Mouse (Mus musculus): ENCODE data around the gene Kpna7. TPM values are rescaled to one million over a fixed set of nuclear protein-coding genes. Genes with fewer than 3 reads are reported as not detected.

The Kpna7 gene
- total RNA-seq, 2 experiments from 2014 or later, result not detected

DNA sequence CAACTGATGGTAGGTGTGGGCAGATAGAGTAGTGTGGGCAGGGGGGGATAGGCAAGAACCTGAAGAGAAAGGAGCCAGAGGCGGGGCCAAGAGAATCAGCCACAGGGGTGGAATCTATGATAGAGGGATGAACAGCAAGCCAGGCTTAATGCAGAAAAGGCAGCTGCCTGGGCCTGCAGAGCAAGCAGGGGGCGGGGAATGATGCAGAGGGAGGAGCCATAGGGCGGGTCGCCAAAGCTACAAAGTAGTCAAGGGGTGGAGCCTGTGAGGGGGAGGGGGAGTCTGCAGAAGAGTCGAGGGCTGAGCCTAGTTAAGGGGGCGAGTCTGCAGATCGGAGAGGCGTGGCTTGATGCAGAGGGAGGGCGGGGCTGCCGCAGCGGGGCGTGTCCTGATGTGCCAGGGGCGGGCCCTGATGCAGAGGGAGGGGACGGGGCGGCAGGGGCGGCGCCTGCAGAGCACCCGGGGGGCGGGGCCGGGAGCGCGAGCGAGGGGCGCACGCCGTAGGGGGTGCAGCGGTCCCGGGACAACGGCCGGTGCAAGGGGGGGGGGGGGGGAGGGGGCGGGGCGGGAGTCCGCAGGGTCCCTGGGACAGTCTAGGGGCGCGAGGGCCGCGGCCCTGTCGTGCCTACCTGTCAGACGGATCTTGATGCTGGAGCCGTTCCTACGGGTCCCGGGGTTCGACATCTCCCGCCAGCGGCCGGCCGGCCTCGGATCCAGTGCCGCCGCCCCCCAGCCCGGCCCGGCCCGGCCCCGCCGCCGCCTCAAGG lies 118.8 kb downstream of the Kpna7 start:
- DNase-seq (ENCODE audit: low spot score in 2 of 2), result peak; percentile 85 to 86

DNA sequence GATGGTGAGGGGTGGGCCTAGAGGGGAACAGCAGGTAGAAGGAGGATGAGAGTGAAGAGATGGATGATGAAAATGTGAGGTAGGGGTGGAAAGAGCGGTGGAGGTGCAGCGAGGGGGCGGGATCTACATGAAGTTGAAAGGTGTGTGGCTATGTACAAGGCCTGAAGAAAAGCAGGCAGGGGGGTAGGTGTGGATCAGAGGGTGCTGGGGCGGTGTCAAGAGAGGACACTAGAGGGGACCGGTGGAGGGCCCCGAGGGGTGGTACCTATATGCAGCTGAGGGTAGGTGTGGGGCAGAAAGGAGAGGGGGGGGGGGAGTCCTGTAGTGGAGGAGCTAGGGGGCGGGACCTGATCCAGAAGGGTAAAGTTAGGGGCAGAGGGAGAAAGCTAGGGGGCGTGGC lies 119.4 kb downstream of the Kpna7 start:
- DNase-seq (ENCODE audit: low spot score in 2 of 2), result no peak

DNA sequence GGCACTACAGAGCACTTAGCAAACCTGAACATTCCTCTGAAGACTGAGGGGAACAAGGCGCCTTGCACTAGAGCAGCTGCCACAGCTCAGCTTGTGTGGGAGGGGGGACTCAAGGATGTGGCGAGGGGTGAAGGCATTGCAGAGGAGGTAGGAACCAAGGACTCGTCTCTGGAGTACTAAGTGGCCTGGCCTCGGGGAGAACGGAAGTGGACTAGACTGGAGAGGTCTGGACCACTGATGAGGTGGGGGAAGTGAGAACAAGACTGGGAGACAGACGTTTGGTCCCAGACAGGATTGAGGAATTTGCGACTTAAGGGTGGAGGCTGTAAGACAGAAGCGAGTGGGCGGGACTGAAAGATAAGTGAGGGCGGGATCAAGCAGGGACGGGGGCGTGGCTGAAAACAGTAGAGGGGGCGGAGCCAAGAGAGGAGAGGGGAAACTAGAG lies 120.0 kb downstream of the Kpna7 start:
- DNase-seq (ENCODE audit: low spot score in 2 of 2), result peak; percentile 58 to 67

DNA sequence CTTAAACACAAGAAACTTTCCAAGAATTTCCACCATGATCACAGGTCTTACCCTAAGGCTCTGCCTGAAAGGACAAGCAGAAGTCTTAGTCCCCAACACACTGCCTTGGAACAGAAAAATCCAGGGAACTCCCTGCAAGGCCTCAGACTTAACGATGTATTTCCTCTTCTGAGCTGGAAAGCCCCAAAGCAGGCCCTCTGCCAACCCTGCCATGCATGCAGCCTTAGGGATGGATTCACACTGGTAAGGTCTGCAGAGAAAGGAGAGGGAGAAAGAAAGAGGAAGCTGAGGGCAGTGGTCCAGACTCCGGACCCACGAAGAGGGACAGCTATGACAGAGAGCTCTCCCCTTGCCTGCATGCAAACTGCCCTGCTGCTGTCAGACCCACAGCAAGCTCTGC lies 120.4 kb downstream of the Kpna7 start:
- no peak for DNase-seq (ENCODE audit: low spot score in 2 of 2)

DNA sequence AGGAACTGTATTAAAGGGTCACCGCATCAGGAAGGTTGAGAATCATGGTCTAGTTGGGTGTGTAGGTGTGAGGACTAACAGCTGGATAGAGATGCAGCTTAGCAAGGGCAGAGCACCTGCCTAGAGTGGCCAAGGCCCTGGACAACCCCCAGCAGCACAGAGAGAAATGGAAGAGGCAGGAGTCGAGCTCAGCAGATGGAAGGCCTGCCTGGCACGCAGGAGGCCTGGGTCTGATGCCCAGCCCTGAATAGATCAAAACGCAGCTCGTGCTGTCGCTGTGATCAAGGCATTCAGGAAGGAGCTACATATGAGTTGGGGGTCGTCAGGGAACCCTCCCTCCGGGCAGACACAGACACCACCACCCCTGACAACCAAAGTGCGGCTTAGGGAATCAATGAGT lies 125.6 kb downstream of the Kpna7 start:
- no peak for DNase-seq (ENCODE audit: low spot score in 2 of 2)

DNA sequence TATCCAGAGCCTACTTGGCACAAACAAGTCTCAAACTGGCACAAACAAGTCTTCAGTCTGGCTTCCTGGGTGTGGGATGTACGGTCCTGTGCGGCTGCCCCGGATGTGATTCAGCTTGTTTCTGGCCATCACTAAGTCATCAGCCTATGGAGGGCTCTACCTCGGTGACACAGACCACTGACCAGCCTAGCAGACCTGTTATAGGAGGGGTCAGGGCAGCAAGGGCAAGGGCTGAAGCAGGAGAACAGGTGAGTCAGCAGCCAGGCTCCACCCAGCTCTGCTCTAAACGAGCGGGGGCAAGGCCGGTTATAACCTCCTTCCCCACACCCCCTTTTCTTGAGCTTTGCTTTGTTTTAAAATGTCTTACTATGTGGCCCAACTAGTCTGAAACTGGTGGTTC lies 129.4 kb downstream of the Kpna7 start:
- DNase-seq (ENCODE audit: low spot score in 2 of 2), result no peak

DNA sequence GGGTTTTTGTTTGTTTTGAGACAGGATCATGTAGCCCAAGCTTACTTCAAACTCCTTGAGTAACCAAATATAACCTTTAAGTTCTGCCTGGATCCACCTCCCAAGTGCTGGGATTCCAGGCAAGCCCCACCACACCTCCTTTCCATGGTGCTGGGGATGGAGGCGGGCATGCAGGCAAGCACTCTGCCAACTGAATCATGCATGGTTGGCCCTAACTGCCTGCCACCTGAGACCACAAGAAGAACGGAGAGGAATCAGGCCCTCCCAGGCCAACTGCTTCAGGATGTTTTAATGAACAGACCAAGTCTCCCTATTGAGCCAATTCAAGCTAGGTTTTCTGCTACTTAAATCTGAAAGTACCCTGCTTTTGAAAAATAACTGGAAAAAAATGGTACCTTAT lies 131.2 kb downstream of the Kpna7 start:
- DNase-seq (ENCODE audit: low spot score in 2 of 2), result no peak

DNA sequence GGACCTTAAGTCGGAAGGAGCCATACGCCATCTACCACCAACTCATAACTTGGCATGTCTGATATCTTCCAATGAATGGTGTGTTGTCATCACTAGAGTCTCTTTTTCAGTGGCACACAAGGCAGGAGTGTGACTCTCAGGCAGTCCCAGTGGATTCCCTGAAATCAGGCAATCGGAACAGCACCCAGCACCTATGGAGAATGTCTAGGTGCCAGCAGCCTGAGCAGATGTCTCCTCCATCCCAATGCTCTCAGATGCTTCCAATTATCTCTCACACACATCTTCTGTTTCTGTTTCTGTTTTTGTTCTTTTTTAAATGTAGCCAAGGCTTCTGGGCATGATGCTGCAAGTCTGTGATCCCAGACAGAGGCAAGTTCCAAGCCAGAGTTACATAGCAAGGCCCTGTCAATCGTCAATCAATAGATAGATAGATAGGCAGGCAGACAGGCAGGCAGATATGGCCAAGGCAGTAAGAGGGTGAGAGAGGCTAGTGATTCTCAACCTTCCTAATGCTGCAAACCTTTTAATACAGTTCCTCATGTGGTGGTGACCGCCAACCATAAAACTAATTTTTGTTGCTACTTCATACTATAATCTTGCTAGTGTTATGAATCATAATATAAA lies 133.3 kb downstream of the Kpna7 start:
- DNase-seq (ENCODE audit: low spot score in 2 of 2), result no peak

DNA sequence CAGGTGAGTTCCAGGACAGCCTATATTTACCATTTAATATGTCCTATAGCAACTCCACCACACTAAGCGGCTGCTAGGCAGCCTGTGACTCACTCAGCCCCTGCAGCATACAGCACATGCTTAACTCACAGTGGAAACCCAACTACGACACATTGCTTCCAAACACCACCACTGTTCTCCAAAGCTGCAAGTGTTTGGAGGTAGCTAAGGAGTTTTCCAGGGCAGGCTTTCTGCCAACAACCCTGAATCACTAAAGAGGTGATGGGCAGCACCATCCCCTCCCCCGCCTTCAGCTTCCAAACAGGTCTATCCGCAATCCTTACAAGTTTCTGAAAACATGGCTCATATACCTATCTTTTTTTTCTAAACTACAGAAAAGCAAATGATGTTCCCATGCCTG lies 134.0 kb downstream of the Kpna7 start:
- DNase-seq (ENCODE audit: low spot score in 2 of 2), result no peak

DNA sequence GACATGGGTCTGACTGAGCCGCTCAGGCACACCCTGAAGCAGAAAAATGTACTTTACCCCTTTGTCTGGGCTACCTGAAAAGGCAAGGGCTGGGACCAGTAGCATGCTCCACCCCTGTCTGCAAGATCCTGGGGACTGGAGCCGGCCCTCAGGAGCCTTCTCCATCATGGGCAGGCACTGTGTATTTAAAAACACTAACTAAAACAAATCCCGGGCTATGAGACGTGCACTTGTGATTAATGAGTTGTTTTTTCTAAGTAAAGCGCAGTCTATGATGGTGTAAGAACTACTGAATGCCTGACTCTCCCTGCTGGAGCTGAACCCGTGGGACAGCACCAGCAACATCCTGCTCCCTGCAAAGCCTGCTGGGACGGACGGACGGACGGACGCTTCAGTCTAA lies 135.4 kb downstream of the Kpna7 start:
- no peak for DNase-seq (ENCODE audit: low spot score in 2 of 2)

DNA sequence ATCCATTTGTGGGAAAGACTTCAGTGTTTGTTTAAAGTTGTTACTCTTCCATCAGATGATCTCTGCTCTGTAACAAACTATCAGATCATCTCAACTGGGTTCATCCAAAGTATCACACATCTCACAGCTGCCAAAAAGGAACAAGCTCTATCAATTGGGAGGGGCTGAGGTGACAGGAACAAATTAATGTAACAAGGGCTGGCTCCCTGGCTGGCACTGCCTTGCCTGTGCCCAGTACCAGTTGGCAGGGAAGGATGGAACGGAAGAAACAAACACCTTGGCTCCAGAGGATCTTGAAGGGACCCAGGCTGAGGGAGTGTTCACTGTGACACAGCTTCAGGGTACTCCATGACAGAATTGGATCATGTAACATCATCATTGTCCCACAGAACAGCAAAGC lies 135.8 kb downstream of the Kpna7 start:
- no peak for DNase-seq (ENCODE audit: low spot score in 2 of 2)

DNA sequence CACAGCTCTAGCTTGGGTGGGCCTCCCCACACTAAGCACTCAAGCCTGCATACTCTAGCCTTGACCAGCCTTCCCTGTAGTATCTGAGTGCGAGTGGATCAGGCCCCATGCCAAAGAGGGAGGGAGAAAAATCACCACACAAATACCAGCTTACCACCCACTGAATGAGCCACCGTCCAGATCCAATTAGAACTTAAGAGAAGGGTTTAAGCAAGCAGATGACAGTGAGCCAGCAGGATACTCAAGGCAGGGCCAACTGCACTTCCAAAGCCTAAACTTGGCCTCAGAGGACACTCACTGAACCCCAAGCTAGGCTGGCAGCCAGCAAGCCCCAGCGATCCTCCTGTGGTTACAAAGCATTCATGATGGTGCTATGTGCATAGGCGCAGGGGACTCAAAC lies 137.8 kb downstream of the Kpna7 start:
- peak; percentile 37 to 58 for DNase-seq (ENCODE audit: low spot score in 2 of 2)

DNA sequence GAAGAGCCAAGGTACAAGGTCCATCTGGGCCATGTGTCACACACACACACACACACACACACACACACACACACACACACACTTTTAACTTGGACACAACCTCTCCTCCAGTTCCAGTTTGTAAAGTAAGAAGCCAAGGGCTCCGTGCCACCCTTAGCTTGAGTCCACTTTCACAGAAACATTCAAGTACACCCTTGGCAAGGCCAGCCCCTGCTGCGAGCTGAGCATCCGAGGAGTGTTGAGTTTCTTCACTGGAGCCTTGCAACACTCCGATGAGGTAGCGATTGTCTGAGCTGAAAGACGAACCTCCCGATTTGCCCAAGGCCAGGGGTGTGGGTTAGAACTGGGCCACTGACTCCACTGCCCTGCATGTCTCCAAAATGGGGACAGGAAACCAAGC lies 138.9 kb downstream of the Kpna7 start:
- DNase-seq (ENCODE audit: low spot score in 2 of 2), result no peak

DNA sequence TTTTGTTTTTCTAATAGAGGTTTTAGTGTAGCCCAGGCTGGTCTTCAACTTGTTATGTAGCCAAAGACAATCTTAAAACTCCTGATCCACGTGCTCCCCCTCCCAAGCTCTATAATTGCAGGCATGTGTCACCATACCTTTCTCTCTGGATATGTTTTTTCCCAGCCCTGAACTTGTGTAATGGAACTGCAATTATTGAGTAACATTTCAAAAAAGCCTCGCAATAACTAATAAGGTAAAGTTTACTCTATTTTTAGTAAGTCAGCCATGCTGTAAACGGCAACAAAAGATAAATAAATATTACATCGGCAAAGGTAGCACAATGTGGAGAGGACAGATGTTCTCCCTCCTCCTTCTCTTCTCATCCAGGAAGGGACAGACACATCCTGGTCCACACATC lies 139.5 kb downstream of the Kpna7 start:
- DNase-seq (ENCODE audit: low spot score in 2 of 2), result no peak

DNA sequence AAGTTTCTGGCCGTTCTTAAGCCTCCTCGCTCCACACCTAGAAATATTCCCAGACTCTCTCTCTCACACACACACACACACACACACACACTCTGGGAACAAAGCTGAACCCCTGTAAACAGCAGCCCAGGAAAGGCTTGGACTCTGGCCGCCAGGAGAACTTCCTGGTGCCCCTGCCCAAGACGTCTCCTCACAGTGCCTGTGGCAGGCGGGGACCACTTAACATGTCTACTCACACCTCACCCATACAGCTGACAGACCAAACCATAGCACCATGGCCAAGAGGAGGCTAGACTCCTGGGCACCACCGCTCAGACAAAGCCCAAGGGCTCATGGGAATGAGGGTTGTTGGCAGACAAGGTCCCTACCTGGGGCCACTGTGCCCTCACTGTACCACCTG lies 140.5 kb downstream of the Kpna7 start:
- DNase-seq (ENCODE audit: low spot score in 2 of 2), result no peak

DNA sequence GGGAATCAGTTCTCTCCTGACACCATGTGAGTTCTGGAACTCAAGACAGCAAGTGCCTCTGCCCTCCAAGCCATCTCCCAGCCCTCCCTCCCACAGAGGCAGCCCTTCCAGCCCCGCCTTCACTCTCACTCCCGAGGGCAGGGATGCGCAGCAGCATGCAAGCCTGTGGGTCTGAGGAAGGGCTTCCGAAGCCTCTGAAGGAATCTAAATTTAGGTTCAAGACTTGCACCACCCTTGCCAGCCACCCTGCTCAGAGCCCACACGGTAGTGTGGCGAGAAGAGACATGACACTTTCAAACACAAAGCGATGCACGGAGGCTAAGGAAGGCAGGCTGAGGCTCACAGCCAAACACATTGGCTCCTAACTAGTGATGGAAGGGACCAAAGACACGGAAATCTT lies 141.4 kb downstream of the Kpna7 start:
- no peak for DNase-seq (ENCODE audit: low spot score in 2 of 2)

DNA sequence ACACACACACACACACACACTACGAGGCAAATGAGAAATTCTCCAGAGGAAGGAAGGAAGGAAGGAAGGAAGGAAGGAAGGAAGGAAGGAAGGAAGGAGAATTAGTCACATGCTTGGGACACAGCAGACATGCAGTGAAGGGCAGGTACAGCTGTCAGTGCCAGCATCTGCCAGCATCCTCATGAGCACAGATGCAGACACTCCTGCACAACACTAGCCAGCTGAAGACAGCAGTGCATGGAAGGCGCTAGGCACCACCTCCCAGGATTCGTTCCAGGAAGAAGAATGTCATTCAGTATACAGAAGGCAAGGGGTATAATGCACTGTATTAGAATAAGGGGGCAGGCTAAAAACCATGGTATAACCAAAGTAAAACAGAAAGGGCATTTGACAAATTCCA lies 142.9 kb downstream of the Kpna7 start:
- DNase-seq (ENCODE audit: low spot score in 2 of 2), result no peak

DNA sequence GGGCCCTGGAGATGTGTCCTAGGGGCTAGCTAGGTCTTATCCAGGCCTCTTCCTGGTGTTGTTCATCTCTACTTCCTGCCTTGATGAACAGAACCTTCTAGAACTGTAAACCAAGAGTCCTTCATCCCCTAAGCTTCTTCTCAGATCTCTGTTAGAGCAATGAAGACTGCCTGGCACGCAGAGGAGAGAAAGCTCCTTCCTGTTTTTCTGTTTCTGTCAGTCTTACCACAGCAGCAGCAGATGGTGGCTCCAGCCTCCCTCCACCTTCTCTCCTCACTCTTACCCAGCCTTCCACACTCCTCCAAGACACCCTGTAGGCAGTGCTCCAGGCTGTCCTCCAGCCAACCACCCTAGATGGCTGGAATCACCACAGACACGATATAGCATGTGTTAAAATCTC lies 146.5 kb downstream of the Kpna7 start:
- DNase-seq (ENCODE audit: low spot score in 2 of 2), result no peak

Other genes with a start within 250 kb of the Kpna7 start
- 10 to 100 TPM; 41.9 to 42.3 TPM for gene Smurf1, start 118.2 kb downstream of the Kpna7 start, total RNA-seq (2021)
- not detected for gene Gm4871, start 51.3 kb downstream of the Kpna7 start, total RNA-seq (2021)
- gene 1700018F24Rik, start 41.0 kb downstream of the Kpna7 start, total RNA-seq (2021), result not detected
- gene Arpc1a, start 200 bp downstream of the Kpna7 start, total RNA-seq (2021), result 100 to 1,000 TPM; 199 to 202 TPM
- 10 to 100 TPM; 25.5 to 39.0 TPM for gene Arpc1b, start 30.2 kb upstream of the Kpna7 start, total RNA-seq (2021)
- gene Pdap1, start 56.2 kb upstream of the Kpna7 start, total RNA-seq (2021), result 100 to 1,000 TPM; 139 to 140 TPM
- gene Bud31, start 56.3 kb upstream of the Kpna7 start, total RNA-seq (2021), result 10 to 100 TPM; 80.5 to 85.9 TPM
- 10 to 100 TPM; 13.7 to 15.0 TPM for gene Ptcd1, start 83.1 kb upstream of the Kpna7 start, total RNA-seq (2021)
- 10 to 100 TPM; 29.7 to 30.5 TPM for gene Cpsf4, start 83.2 kb upstream of the Kpna7 start, total RNA-seq (2021)
- gene Atp5j2, start 108.0 kb upstream of the Kpna7 start, total RNA-seq (2021), result 100 to 1,000 TPM; 318 to 327 TPM
- 1 to 10 TPM; 9.4 to 9.9 TPM for gene Zkscan14, start 117.8 kb upstream of the Kpna7 start, total RNA-seq (2021)
- 10 to 100 TPM; 14.3 to 14.8 TPM for gene Zkscan5, start 120.5 kb upstream of the Kpna7 start, total RNA-seq (2021)
- 10 to 100 TPM; 24.5 to 25.4 TPM for gene Zfp655, start 147.7 kb upstream of the Kpna7 start, total RNA-seq (2021)
- 10 to 100 TPM; 14.7 to 17.5 TPM for gene Zscan25, start 196.5 kb upstream of the Kpna7 start, total RNA-seq (2021)

Measured in layer of hippocampus, postnatal 10 days (tissue).